Mouse (Mus musculus): ENCODE measurements around the gene Grb10. TPM values are rescaled to one million over a fixed set of nuclear protein-coding genes. Genes with fewer than 3 reads are reported as not detected.
A peak's percentile ranks its signal among the peaks of the same experiment; 100 is the strongest.

Gene Grb10
- polyA plus RNA-seq, 1 experiment from 2014 or later: 115 TPM

DNA sequence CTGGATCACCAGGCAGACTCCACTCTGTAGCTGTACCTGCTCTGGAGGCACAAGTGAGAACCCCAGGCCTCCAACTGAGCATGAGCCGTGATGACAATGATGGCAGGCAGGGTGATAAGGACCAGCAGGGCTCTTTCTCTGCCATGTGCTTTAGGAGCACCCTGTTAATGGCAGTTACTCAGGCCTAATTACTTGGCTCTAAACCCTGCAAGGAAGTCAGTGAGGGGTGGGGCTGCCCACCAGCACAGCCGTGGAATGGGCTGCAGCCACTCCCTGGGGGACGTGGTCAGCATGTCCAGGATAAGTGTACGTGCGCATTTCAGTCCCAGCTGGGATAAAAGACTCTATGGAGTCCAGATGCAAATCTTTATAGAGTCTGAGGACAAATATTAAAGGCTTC lies 5.7 kb downstream of the Grb10 start:
- Histone ChIP-seq H3K9me3 (replicated peaks) (no peaks in the 10 kb centered on the region), H3K4me1 (replicated peaks) (peaks cover 28% of the 10 kb centered on the region), H3K4me2 (peak overlapping the region; percentile 42), H3K27ac (no peak overlapping the region), H3K9ac (peak overlapping the region; percentile 12; the same call in 1 of the 2 replicates), H3K27me3 (peaks cover 82% of the 10 kb centered on the region), H3K4me3 (replicated peaks) (peak overlapping the region; percentile 30), H3K36me3 (peaks cover 16% of the 10 kb centered on the region)
- 26% methylated on average over 5 of the region's 5 CpGs for WGBS (ENCODE audit: insufficient replicate concordance)
- ATAC-seq (ENCODE audit: low read depth) (no peak), DNase-seq (no peak)

DNA sequence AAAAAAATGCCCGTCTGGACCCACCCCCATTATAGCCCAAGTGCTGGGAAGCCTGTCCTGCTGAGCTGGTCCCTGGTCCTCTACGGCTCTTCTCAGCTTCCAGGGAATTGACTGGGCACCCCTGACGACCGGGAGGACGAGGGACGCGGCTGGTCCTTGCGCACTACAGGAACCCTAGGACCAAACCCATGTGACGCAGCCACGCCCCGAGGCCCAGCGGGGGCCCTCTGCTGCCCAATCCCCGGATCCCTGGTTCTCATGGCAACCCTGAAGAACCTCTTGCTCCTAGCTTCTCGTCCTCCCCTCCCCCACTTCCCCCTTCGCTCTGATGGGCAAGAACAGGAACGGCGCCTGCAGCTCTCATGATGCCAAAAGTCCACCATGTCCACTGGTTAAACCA lies 11.8 kb downstream of the Grb10 start:
- Histone ChIP-seq H3K4me2 (no peak overlapping the region), H3K27me3 (peaks cover 81% of the 10 kb centered on the region), H3K27ac (no peak overlapping the region), H3K36me3 (peaks cover 45% of the 10 kb centered on the region), H3K9me3 (replicated peaks) (peaks cover 18% of the 10 kb centered on the region), H3K4me3 (replicated peaks) (no peak overlapping the region), H3K9ac (no peak overlapping the region), H3K4me1 (replicated peaks) (peaks cover 7% of the 10 kb centered on the region)
- DNase-seq (no peak), ATAC-seq (ENCODE audit: low read depth) (0 out of 2 replicates have a peak, but pooled peaks have one; percentile 12)
- 56% methylated on average over 17 of the region's 17 CpGs for WGBS (ENCODE audit: insufficient replicate concordance)

DNA sequence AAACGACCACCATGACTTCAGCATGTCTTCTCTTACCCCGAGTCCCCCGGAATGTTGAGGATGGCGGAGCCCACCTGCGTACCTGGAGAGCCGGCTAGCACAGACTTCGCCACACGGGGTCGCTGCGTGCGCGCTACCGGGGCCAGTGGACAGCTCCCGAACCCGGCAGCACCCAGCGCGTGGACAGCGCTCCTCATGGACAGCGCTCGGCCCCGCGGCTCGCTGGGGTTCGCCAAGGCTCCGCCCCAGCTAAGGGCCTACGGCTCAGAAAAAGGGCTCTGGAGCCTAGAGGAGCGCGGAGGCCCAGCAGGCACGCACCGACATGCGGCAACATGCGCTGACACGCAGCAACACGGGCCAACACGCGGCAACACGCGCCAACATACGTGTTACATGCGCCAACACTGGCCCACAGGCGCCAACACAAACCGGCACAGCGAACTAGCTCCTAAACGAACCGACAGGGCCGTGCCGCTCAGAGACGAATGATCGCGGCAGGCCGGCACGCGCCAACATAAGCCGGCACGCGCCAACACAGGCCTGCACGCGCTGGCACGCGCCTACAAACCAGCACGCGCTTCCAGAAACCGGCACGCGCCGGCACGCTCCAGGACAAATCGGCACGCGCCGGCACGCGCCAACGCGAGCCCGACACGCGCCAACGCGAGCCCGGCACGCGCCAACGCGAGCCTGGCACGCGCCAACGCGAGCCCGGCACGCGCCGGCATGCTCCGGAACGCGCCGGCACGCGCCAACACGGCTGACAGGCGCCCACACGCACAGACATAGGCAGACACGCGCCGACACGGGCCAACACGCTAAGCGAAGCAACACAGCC lies 12.5 kb downstream of the Grb10 start:
- peak; percentile 49 for DNase-seq
- peaks cover 83% of the 10 kb centered on the region for H3K27me3 ChIP-seq
- peaks cover 18% of the 10 kb centered on the region for H3K9me3 ChIP-seq (replicated peaks)
- peak overlapping the region; percentile 23 for H3K4me3 ChIP-seq (replicated peaks)
- ATAC-seq (ENCODE audit: low read depth): peak; percentile 72
- H3K4me1 ChIP-seq (replicated peaks): peaks cover 2% of the 10 kb centered on the region; the same call in 1 of the 2 replicates
- no peak overlapping the region for H3K27ac ChIP-seq
- H3K4me2 ChIP-seq: peak overlapping the region; percentile 40
- peaks cover 45% of the 10 kb centered on the region for H3K36me3 ChIP-seq
- no peak overlapping the region for H3K9ac ChIP-seq
- 56% methylated on average over 108 of the region's 108 CpGs for WGBS (ENCODE audit: insufficient replicate concordance)

DNA sequence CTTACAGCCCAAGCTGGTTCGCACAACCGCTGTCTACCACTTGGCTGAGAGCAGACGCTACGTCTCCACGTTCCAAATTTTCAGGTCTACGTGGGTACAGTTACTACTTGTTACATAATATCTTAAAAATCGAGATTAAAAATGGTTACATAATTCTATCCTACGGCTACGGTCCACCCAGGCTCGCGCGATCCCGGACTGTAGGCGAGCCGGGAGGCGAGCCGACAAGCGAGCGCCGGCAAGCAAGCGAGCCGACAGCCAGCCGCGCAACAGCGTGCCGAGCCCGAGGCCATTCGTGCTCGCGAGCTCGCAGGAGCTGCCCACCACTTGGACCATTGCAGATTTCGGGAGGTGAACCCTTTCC lies 13.1 kb downstream of the Grb10 start:
- H3K9ac ChIP-seq: no peak overlapping the region
- ATAC-seq (ENCODE audit: low read depth): peak; percentile 35; the same call in 1 of the 2 replicates
- peaks cover 18% of the 10 kb centered on the region for H3K9me3 ChIP-seq (replicated peaks)
- no peak for DNase-seq
- no peak overlapping the region for H3K4me2 ChIP-seq
- peaks cover 84% of the 10 kb centered on the region for H3K27me3 ChIP-seq
- WGBS (ENCODE audit: insufficient replicate concordance): 54% methylated on average over 32 of the region's 32 CpGs
- peaks cover 45% of the 10 kb centered on the region for H3K36me3 ChIP-seq
- H3K4me1 ChIP-seq (replicated peaks): peaks cover 2% of the 10 kb centered on the region; the same call in 1 of the 2 replicates
- no peak overlapping the region for H3K4me3 ChIP-seq (replicated peaks)
- no peak overlapping the region for H3K27ac ChIP-seq

DNA sequence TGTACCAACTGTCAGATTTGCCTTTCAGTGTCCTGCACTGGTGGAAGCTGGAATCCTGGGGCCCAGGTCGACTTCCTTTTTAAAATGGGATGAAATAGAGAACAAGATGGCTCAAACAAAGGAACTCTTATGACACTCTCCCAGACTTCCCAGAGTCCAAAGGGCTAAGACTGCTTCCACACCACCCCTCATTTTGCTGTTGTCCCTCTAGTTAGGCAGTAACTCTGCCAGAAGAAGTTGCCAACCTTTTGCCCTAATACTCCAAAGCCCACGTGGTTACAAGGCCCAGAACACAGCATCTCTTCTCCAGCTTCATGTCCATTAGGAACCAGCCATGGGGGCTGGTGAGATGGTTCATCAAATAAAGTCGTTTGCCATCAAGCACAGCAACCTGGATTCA lies 15.4 kb downstream of the Grb10 start:
- no peak overlapping the region for H3K4me2 ChIP-seq
- 42% methylated on average over 3 of the region's 3 CpGs for WGBS (ENCODE audit: insufficient replicate concordance)
- H3K4me3 ChIP-seq (replicated peaks): no peak overlapping the region
- DNase-seq: no peak
- H3K9me3 ChIP-seq (replicated peaks): peaks cover 18% of the 10 kb centered on the region
- H3K27ac ChIP-seq: no peak overlapping the region
- peaks cover 70% of the 10 kb centered on the region for H3K27me3 ChIP-seq
- no peak for ATAC-seq (ENCODE audit: low read depth)
- H3K36me3 ChIP-seq: peaks cover 35% of the 10 kb centered on the region
- no peak overlapping the region for H3K9ac ChIP-seq
- H3K4me1 ChIP-seq (replicated peaks): peaks cover 2% of the 10 kb centered on the region; the same call in 1 of the 2 replicates

DNA sequence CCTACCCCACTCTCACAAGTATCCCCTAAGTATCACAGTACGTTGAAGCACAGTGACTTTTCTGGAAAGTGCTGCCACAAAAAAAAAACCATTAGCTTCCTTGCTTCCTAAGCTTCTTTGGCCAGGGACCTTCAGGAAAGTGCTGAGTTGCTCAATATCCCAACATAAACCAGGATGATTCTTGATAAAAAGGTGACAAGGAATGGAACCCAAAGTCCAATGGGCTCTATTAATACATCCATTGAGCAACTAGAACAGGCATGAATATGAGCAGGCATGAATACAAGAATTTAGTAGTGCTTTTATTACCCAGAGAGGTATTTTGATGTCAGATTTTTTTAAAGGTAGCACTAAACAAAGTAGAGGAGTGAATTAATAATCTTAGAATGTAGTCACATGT lies 18.8 kb downstream of the Grb10 start:
- H3K36me3 ChIP-seq: peaks cover 10% of the 10 kb centered on the region; the same call in 1 of the 2 replicates
- WGBS (ENCODE audit: insufficient replicate concordance): 72% methylated on average over 1 of the region's 1 CpGs
- no peak overlapping the region for H3K9ac ChIP-seq
- DNase-seq (no peak), ATAC-seq (ENCODE audit: low read depth) (no peak)
- H3K27ac ChIP-seq: no peak overlapping the region
- H3K4me1 ChIP-seq (replicated peaks): no peaks in the 10 kb centered on the region
- H3K9me3 ChIP-seq (replicated peaks): no peaks in the 10 kb centered on the region
- H3K27me3 ChIP-seq: peaks cover 38% of the 10 kb centered on the region
- no peak overlapping the region for H3K4me3 ChIP-seq (replicated peaks)
- no peak overlapping the region for H3K4me2 ChIP-seq

DNA sequence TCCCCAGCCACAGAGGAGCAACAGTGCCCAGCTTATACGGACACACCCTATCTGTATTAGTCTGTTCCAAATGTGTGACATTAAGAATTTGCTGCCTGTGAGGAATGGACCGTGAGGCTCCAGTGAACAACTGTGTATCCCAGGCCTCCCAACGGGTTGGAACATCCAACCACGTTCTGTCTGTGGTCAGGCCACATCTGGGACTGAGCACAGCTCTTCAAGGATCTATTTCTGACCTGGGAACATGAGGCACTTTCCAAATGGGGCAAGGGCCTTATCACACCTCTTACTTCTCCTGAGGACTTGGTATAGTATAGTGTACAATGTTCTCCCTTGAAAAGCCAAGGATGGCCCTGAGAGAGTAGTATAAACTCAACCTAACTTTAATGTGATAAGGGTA lies 19.9 kb downstream of the Grb10 start:
- H3K4me1 ChIP-seq (replicated peaks): no peaks in the 10 kb centered on the region
- H3K36me3 ChIP-seq: peaks cover 10% of the 10 kb centered on the region; the same call in 1 of the 2 replicates
- H3K9me3 ChIP-seq (replicated peaks): no peaks in the 10 kb centered on the region
- no peak for DNase-seq
- H3K27ac ChIP-seq: no peak overlapping the region
- H3K9ac ChIP-seq: no peak overlapping the region
- no peak overlapping the region for H3K4me2 ChIP-seq
- no peak for ATAC-seq (ENCODE audit: low read depth)
- peaks cover 30% of the 10 kb centered on the region for H3K27me3 ChIP-seq
- H3K4me3 ChIP-seq (replicated peaks): no peak overlapping the region
- WGBS (ENCODE audit: insufficient replicate concordance): 69% methylated on average over 4 of the region's 4 CpGs

DNA sequence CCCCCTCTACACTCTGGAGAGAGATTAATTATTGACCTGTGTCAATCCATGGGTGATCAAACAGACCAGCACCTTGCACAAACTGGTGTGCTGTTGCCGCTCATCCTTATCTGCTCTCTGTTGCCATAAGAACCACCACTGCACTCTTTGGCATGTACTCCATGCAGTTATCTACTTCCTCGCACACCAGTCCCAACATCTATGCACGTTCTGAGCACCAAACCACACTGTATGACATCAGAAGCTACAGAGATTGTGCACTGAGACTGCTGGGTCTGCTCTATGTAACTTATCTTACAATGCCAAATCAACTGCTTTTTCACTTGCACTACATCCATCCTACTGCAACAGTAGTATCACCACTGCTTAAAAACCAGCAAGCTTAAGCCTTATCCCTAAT lies 28.4 kb downstream of the Grb10 start:
- peaks cover 7% of the 10 kb centered on the region; the same call in 1 of the 2 replicates for H3K36me3 ChIP-seq
- peak; percentile 91 for ATAC-seq (ENCODE audit: low read depth)
- H3K9me3 ChIP-seq (replicated peaks): no peaks in the 10 kb centered on the region
- H3K27me3 ChIP-seq: no peaks in the 10 kb centered on the region
- H3K4me2 ChIP-seq: no peak overlapping the region
- no peak overlapping the region for H3K4me3 ChIP-seq (replicated peaks)
- DNase-seq: peak; percentile 21
- H3K4me1 ChIP-seq (replicated peaks): peaks cover 17% of the 10 kb centered on the region
- no peak overlapping the region for H3K27ac ChIP-seq
- no peak overlapping the region for H3K9ac ChIP-seq
- WGBS (ENCODE audit: insufficient replicate concordance): 18% methylated on average over 3 of the region's 3 CpGs

DNA sequence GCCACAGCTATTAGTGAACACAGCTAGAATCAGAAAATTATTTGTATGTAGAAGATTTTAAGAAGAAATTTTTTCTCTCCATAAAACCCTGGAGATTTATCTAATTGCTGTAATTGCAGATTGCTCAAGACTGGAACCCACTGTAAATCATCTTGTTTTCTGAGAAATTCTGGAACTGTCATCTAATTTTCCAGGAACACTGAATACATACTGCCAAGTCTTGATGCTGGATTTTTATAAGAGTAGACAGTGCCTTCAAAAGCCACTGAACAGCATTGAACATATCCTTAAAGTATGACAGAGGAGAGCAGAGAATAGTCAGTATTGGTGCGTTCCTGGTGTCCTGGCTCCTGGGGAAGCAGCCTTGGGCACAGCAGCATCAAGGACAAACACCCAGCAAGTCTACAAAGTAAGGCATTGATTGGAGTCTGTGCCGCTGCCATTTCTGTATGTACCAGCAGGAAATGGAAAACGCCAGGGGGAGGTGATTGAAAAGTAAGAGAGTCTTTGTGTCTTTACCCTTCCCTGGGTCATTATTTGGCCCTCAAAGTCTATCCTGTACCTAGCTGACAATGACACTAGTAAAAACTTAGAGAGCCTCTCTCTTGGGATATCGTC lies 38.1 kb downstream of the Grb10 start:
- H3K4me1 ChIP-seq (replicated peaks): 0 out of 2 replicates have a peak, but pooled peaks cover 4% of the 10 kb centered on the region
- ATAC-seq (ENCODE audit: low read depth) (no peak), DNase-seq (no peak)
- no peaks in the 10 kb centered on the region for H3K36me3 ChIP-seq
- H3K4me2 ChIP-seq: no peak overlapping the region
- H3K27me3 ChIP-seq: no peaks in the 10 kb centered on the region
- no peaks in the 10 kb centered on the region for H3K9me3 ChIP-seq (replicated peaks)
- 69% methylated on average over 4 of the region's 4 CpGs for WGBS (ENCODE audit: insufficient replicate concordance)
- no peak overlapping the region for H3K9ac ChIP-seq
- H3K4me3 ChIP-seq (replicated peaks): no peak overlapping the region
- H3K27ac ChIP-seq: no peak overlapping the region

DNA sequence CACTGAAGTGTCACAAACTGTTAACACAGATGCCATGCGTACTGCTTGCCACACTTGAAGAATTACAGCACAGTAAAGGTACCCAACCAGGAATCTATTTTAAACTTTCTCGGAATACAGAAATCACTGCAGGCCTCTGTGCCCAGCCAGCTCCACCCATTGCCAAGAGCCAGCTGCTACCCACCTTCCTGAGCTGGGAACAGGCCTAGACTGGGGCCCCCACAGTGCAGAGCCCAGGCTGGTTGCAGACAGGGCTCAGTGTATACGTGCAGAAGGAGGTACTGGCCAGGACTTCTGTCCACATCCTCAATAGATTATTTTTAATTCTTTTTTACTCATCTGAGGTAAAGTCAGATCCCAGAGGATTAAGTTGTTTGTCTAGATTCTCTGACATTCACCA lies 39.6 kb downstream of the Grb10 start:
- DNase-seq: no peak
- ATAC-seq (ENCODE audit: low read depth): no peak
- 69% methylated on average over 3 of the region's 3 CpGs for WGBS (ENCODE audit: insufficient replicate concordance)

DNA sequence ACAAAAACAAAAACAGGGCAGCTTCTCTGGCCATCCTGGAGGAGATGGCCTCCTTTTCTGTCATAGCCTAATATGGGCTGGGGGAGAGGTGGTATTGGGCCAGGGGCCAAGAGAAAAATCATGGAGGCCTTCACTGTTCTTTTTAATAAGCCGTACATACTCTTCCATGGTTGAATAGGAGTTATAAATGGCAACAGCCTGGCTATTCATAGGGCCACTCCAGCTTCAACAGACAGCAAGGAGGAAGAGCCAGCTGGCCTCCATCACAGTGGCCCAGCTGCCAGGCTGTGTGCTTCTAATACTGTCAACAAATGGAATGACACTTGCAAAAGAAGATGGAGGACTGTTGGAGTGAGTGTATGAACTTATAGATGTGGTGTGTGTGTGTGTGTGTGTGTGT lies 41.4 kb downstream of the Grb10 start:
- H3K9ac ChIP-seq: no peak overlapping the region
- H3K9me3 ChIP-seq (replicated peaks): no peaks in the 10 kb centered on the region
- ATAC-seq (ENCODE audit: low read depth): no peak
- no peaks in the 10 kb centered on the region for H3K36me3 ChIP-seq
- 77% methylated on average over 1 of the region's 1 CpGs for WGBS (ENCODE audit: insufficient replicate concordance)
- H3K27ac ChIP-seq: no peak overlapping the region
- H3K4me2 ChIP-seq: no peak overlapping the region
- no peak for DNase-seq
- no peak overlapping the region for H3K4me3 ChIP-seq (replicated peaks)
- no peaks in the 10 kb centered on the region for H3K27me3 ChIP-seq
- H3K4me1 ChIP-seq (replicated peaks): no peaks in the 10 kb centered on the region

More for the DNA sequence above, 39.6 kb downstream of the Grb10 start:
- H3K4me1 ChIP-seq (replicated peaks): 0 out of 2 replicates have a peak, but pooled peaks cover 4% of the 10 kb centered on the region
- H3K4me3 ChIP-seq (replicated peaks): no peak overlapping the region
- H3K36me3 ChIP-seq: no peaks in the 10 kb centered on the region
- H3K4me2 ChIP-seq: no peak overlapping the region
- no peak overlapping the region for H3K9ac ChIP-seq
- H3K27ac ChIP-seq: no peak overlapping the region
- no peaks in the 10 kb centered on the region for H3K27me3 ChIP-seq
- H3K9me3 ChIP-seq (replicated peaks): no peaks in the 10 kb centered on the region

Measured in liver, embryonic 13.5 days (tissue).